Mouse (Mus musculus) limb, embryonic 15.5 days (tissue): ENCODE measurements around the gene Cilp2. TPM values are rescaled to one million over a fixed set of nuclear protein-coding genes. Genes with fewer than 3 reads are reported as not detected.

Experiments
- ATAC-seq: fragments of 200-750 bp; cut with Nextera tagmentation; 2 replicates; pipeline ENCODE4 v1.8.0; 2017; ENCODE audit warnings: low read depth, moderate TSS enrichment; ENCODE audit not compliant: insufficient number of reproducible peaks, low FRiP score, low TSS enrichment
- H3K27ac ChIP-seq: fragments of 300-500 bp; sonication (generic); 2 replicates; pipeline ENCODE4 v1.5.1; 2015; ENCODE audit warnings: moderate library complexity, mild to moderate bottlenecking, inconsistent platforms
- H3K27me3 ChIP-seq: fragments of 300-500 bp; sonication (generic); 2 replicates; pipeline ENCODE4 v1.6.1; 2015; ENCODE audit warnings: inconsistent platforms
- H3K36me3 ChIP-seq: fragments of 300-500 bp; sonication (generic); 2 replicates; pipeline ENCODE4 v1.6.1; 2015; ENCODE audit warnings: inconsistent platforms
- H3K4me1 ChIP-seq: fragments of 300-500 bp; sonication (generic); 2 replicates; pipeline ENCODE4 v1.6.1; 2015; ENCODE audit warnings: inconsistent platforms
- H3K4me2 ChIP-seq: fragments of 300-500 bp; sonication (generic); 2 replicates; pipeline ENCODE4 v1.6.1; 2015; ENCODE audit warnings: mild to moderate bottlenecking, inconsistent platforms
- H3K4me3 ChIP-seq: fragments of 300-500 bp; sonication (generic); 2 replicates; pipeline ENCODE4 v1.5.1; 2015; ENCODE audit warnings: mild to moderate bottlenecking, inconsistent platforms
- H3K9ac ChIP-seq: fragments of 300-500 bp; sonication (generic); 2 replicates; pipeline ENCODE4 v1.6.1; 2015; ENCODE audit warnings: inconsistent platforms
- H3K9me3 ChIP-seq: fragments of 300-500 bp; sonication (generic); 2 replicates; pipeline ENCODE4 v1.6.1; 2016; ENCODE audit warnings: inconsistent platforms
- WGBS: fragments of 180-500 bp; shearing (Covaris S2); methylation state at CpG from one replicate; pipeline ENCODE4 v1.1.7; 2015; 5-methylcytosine and 5-hydroxymethylcytosine counted together
- polyA plus RNA-seq: library from polyadenylated mRNA; unstranded; fragments of >200 nt; fragmentation: Nextera tagmentation; extraction: Ambion mirVana; gene quantifications from 2 replicates; pipeline ENCODE4 v1.2.1, GENCODE M21; 2015

Gene Cilp2
- polyA plus RNA-seq: 2.9 and 3.7 TPM in 2 replicates

GRCm38 (mm10) chr8:69887289-69888243, at the start of gene Cilp2:
TSS of gene Cilp2 (minus strand) at chr8:69887687.
- no peak within 1 kb of the TSS for H3K27ac ChIP-seq
- peak within 1 kb of the TSS; percentile 59 for H3K4me2 ChIP-seq
- no peak within 1 kb of the TSS for H3K9ac ChIP-seq
- under 1% methylated on average over 60 of the region's 60 CpGs for WGBS
- no peaks in the 10 kb centered on the region for H3K9me3 ChIP-seq
- peak; percentile 11; the same call in 1 of the 2 replicates for ATAC-seq
- peak within 1 kb of the TSS; percentile 38 for H3K4me3 ChIP-seq
- peaks cover 53% of the 10 kb centered on the region for H3K4me1 ChIP-seq
- 0 out of 2 replicates have a peak, but pooled peaks cover 4% of the 10 kb centered on the region for H3K36me3 ChIP-seq
- H3K27me3 ChIP-seq: peaks cover 92% of the 10 kb centered on the region

- Histone ChIP-seq H3K9me3 (no peaks in the 10 kb centered on the region), H3K27me3 (no peaks in the 10 kb centered on the region), H3K9ac (no peak overlapping the region), H3K4me1 (peaks cover 20% of the 10 kb centered on the region), H3K27ac (peak overlapping the region; percentile 54), H3K36me3 (peaks cover 30% of the 10 kb centered on the region), H3K4me3 (no peak overlapping the region), H3K4me2 (no peak overlapping the region)
- peak; percentile 61 for ATAC-seq
- WGBS: 65% methylated on average over 7 of the region's 7 CpGs
Observed at GRCm38 (mm10) chr8:69936050-69936794, 48.7 kb upstream of the Cilp2 start.

GRCm38 (mm10) chr8:69935431-69935830, 47.9 kb upstream of the Cilp2 start:
- Histone ChIP-seq H3K4me3 (no peak overlapping the region), H3K4me1 (peaks cover 20% of the 10 kb centered on the region), H3K27ac (peak overlapping the region; percentile 54; the same call in 1 of the 2 replicates), H3K27me3 (no peaks in the 10 kb centered on the region), H3K9ac (no peak overlapping the region), H3K36me3 (peaks cover 30% of the 10 kb centered on the region), H3K4me2 (no peak overlapping the region), H3K9me3 (no peaks in the 10 kb centered on the region)
- 96% methylated on average over 3 of the region's 3 CpGs for WGBS
- no peak for ATAC-seq

DNA sequence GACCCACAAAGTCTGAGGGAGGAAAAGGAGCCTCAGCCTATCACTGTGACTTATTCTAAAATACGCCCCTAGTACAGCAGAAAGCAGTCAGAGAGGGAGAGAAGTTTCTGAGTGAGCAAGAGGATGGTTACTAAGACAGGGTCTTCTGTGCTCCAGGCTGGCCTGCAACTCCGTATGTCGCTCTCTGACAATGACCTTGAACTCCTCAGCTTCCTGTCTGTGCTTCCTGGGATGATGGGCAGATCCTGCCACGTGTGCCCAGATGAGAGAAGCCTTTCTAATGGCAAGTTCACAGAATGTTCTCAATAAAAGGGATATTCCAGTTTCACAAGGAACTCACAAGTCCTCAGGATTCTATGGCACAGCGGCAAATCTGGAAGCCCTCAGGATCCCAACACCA, 47.1 kb upstream of the Cilp2 start:
- no peak overlapping the region for H3K4me2 ChIP-seq
- no peaks in the 10 kb centered on the region for H3K9me3 ChIP-seq
- no peak overlapping the region for H3K9ac ChIP-seq
- WGBS: 89% methylated on average over 5 of the region's 5 CpGs
- H3K27ac ChIP-seq: no peak overlapping the region
- ATAC-seq: no peak
- H3K27me3 ChIP-seq: no peaks in the 10 kb centered on the region
- H3K4me3 ChIP-seq: no peak overlapping the region
- peaks cover 30% of the 10 kb centered on the region for H3K36me3 ChIP-seq
- H3K4me1 ChIP-seq: peaks cover 13% of the 10 kb centered on the region

DNA sequence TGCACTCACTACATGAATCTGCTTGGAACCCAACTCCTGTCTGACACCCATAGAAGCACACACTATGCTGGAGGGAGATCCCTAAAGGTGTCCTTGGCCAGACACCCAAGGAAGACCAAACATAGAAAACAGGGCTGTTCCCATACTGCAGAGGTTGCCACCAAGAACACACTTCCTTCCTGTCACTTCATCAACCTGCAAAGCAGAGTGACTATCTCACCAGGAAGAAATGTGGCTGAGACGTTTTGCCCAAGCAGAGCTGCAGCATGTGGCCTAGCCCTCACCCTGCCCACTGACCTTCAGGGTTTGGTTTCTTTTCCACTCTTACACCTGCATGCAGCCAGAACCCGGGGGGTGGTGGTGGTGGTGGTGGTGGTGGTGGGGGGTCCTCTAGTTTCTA, 46.3 kb upstream of the Cilp2 start:
- no peak for ATAC-seq
- Histone ChIP-seq H3K9me3 (no peaks in the 10 kb centered on the region), H3K36me3 (peaks cover 30% of the 10 kb centered on the region), H3K27ac (no peak overlapping the region), H3K9ac (no peak overlapping the region), H3K4me1 (peaks cover 12% of the 10 kb centered on the region; the same call in 1 of the 2 replicates), H3K4me3 (no peak overlapping the region), H3K27me3 (no peaks in the 10 kb centered on the region), H3K4me2 (no peak overlapping the region)
- WGBS: 81% methylated on average over 2 of the region's 2 CpGs

- no peak overlapping the region for H3K4me3 ChIP-seq
- H3K9me3 ChIP-seq: no peaks in the 10 kb centered on the region
- no peak for ATAC-seq
- H3K27me3 ChIP-seq: no peaks in the 10 kb centered on the region
- no peak overlapping the region for H3K4me2 ChIP-seq
- no peak overlapping the region for H3K9ac ChIP-seq
- H3K36me3 ChIP-seq: peaks cover 6% of the 10 kb centered on the region; the same call in 1 of the 2 replicates
- H3K27ac ChIP-seq: no peak overlapping the region
- H3K4me1 ChIP-seq: no peaks in the 10 kb centered on the region
Observed at GRCm38 (mm10) chr8:69926901-69927300, 39.4 kb upstream of the Cilp2 start.

GRCm38 (mm10) chr8:69923986-69924385, 36.5 kb upstream of the Cilp2 start:
- Histone ChIP-seq H3K36me3 (peaks cover 6% of the 10 kb centered on the region; the same call in 1 of the 2 replicates), H3K27me3 (no peaks in the 10 kb centered on the region), H3K27ac (no peak overlapping the region), H3K4me2 (no peak overlapping the region), H3K4me3 (no peak overlapping the region), H3K9me3 (no peaks in the 10 kb centered on the region), H3K9ac (no peak overlapping the region), H3K4me1 (peaks cover 23% of the 10 kb centered on the region)
- 68% methylated on average over 1 of the region's 1 CpGs for WGBS
- no peak for ATAC-seq

DNA sequence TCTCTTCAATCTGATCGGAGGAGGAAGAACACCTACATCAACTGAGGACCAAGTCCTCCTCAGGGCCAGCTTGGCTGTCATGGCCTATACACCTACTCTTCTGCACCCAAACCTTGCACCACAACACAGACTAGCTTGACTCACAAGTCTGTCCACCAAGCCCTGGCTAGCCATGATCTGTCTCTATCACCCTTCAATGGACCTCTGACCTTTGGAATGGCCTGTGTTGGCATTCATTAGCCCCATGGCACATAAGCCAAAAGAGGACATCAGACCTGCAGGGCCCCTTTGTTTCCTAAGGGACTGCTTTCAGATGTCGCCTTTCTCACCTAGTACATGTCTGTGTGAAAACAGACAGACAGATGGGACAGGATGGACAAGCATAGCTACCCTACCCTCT, 33.7 kb upstream of the Cilp2 start:
- Histone ChIP-seq H3K36me3 (peaks cover 18% of the 10 kb centered on the region), H3K4me3 (no peak overlapping the region), H3K4me1 (peaks cover 23% of the 10 kb centered on the region), H3K9ac (no peak overlapping the region), H3K27ac (peak overlapping the region; percentile 55; the same call in 1 of the 2 replicates), H3K27me3 (no peaks in the 10 kb centered on the region), H3K9me3 (no peaks in the 10 kb centered on the region), H3K4me2 (no peak overlapping the region)
- ATAC-seq: no peak
- 94% methylated on average over 2 of the region's 2 CpGs for WGBS

DNA sequence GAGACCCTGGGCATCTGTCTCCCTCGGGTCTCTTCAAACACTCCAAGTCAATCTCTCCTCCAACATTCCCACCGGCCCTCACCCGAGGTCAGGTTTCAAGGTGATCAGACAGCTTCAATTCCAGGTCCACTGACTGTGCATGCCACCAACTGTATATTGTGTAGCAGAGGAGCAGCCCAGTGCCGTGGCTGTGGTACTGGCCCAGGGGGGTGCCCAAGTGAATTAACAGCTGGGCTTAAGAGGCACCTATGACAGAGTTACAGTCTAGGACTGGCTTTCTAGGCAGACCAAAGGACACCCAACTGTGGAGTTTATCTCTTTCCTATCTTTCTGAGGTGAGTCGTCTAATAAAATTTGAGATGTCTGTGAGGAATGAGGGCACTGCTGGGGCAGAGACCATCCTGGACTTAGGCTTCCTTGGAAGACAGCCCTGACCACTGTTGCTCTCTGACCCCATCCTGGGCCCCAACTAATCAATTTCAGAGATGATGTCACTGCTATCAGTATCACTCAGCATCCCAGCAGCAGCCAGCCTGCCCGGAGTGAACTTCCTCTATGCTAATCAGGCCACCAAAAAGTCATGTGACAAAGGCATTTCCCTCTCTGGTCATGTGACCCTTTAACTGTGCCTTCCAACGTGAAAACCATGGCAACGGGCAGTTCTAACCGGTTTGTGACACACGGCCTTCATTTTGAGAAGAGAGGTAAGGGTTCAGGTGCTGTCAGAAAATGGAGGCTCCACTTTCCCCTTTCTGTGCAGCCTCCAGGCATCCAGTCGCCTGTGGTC, 32.6 kb upstream of the Cilp2 start:
- H3K27ac ChIP-seq: peak overlapping the region; percentile 55
- no peak overlapping the region for H3K9ac ChIP-seq
- no peak; the same call in 1 of the 2 replicates for ATAC-seq
- H3K36me3 ChIP-seq: peaks cover 29% of the 10 kb centered on the region
- H3K4me2 ChIP-seq: no peak overlapping the region
- no peak overlapping the region for H3K4me3 ChIP-seq
- no peaks in the 10 kb centered on the region for H3K9me3 ChIP-seq
- H3K4me1 ChIP-seq: peaks cover 23% of the 10 kb centered on the region
- WGBS: 44% methylated on average over 11 of the region's 11 CpGs
- no peaks in the 10 kb centered on the region for H3K27me3 ChIP-seq

DNA sequence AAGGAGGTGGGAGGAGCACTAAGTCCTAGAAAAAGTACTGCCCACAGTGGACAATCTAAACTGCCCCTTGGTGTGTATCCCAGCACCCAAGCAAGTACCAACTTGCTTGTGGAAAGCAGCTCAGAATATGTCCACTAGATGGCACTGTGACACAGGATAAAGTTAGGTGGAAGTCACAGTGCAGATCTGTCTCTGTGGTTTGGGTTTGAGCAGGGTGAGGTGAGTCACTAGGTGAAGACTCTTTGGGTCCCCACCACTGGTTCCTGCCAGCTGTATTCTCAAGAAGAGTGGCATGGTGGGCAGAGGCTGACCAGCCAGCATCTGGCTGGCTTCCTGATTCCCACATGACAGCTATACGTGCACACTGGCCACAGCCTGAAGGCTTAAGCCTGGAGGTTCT, 31.5 kb upstream of the Cilp2 start:
- Histone ChIP-seq H3K27me3 (no peaks in the 10 kb centered on the region), H3K4me2 (no peak overlapping the region), H3K4me3 (no peak overlapping the region), H3K9ac (no peak overlapping the region), H3K27ac (peak overlapping the region; percentile 51), H3K4me1 (peaks cover 23% of the 10 kb centered on the region), H3K9me3 (no peaks in the 10 kb centered on the region), H3K36me3 (peaks cover 40% of the 10 kb centered on the region)
- no peak for ATAC-seq
- 55% methylated on average over 1 of the region's 1 CpGs for WGBS

GRCm38 (mm10) chr8:69918506-69918905, 31.0 kb upstream of the Cilp2 start:
- ATAC-seq: no peak
- Histone ChIP-seq H3K27me3 (no peaks in the 10 kb centered on the region), H3K27ac (no peak overlapping the region), H3K9me3 (no peaks in the 10 kb centered on the region), H3K4me2 (no peak overlapping the region), H3K4me1 (peaks cover 23% of the 10 kb centered on the region), H3K4me3 (no peak overlapping the region), H3K36me3 (peaks cover 45% of the 10 kb centered on the region), H3K9ac (no peak overlapping the region)
